Mouse (Mus musculus): ENCODE measurements around the gene Cpne5.

The Cpne5 gene

DNA sequence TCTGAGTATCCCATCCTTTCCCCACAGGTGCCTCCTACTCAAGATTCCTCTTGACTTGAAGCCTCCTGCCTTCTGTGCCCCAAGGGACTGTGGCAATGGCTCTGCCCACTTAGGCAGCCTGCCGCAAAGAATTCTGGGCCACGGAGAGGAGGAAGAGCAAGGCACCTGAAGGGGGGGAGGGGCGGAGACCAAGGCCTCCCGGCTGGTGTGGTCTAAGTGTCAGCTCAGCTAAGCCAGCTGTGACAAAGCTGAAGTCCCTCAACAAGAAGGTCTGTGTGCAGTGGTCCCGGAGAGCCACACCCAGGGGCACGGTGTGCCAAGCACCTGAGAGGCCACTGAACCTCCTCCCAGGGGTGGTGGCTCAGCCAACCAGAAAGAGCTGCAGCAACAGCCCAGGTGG lies 70.6 kb downstream of the Cpne5 start:
- no peak for DNase-seq

DNA sequence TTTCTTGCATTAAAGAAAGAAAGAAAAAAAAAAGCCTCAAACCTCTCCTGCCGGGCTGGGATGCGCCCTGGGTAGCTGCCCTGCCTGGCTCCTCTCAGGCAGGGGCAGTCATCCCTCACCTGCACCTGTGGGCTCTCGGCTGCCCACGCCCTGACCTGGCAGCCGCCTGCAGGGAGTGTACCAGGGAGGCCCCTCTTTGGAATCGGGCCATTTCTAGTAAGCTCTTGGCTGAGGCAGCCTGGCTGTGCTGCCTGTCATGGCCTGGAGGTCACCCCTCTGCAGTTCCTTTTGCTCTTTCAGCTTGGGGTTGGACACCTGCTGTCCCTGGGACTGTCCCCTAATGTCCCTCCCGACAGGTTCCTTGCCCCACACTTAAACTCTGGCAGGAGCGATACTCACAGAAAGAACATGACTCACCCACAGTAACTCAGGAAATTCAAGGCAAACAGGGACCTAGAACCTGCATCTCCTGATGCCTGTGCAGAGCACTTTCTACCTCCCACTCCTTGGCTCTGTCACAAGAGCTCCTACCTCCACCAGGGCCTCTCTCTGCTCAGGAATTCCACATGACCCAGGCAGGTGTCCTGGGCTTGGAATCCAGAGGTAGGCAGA lies 71.9 kb downstream of the Cpne5 start:
- DNase-seq, result no peak

DNA sequence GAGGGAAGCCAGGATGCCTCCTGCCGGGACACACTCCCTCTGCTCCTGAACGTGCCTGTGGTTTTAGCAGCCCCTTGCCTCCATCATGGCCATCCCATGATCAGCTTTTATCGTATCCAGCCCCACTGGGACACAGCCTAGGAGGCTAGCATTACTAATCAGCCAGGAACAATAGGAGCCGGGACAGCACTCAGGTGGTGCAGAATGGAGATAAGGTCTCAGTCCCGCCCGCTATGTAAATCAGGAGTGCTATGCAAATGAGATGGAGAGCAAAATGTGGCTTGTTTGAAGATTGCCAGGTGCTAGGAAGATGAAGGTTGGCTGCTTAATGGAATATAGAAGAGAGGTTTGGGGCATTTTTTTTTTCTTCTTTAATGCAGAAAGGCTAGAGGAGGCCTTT lies 72.5 kb downstream of the Cpne5 start:
- no peak for DNase-seq

DNA sequence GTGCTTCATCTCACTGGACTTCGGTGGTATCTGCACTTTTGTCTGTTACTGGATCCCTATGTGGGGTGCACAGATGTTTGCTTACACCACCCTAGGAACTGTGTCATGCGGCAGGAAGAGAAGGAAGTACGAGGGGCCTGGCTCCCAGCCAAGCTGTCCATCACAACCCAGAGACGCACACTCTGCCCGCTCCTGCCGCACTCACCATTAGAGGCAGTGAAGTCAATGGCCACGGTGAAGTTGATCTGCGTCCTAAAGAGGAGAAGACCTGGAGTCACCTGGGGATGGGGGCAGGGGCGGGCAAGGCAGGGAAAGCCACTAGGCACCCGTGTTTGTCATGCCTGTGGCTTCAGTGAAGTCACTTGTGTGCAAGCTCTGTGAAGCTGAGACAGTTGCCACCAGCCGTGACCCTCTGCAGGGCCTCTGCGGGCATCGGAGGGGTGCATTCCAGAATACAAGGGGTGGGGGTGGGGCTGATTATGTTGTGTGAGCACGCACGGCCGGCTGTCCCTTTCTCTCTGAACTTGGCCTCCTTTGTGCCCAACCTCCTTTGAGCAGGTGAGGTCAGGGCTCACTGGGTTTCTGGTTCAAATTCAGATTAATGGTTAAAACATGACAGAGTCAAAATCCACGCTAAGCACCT lies 73.4 kb downstream of the Cpne5 start:
- DNase-seq, result peak; percentile 38

DNA sequence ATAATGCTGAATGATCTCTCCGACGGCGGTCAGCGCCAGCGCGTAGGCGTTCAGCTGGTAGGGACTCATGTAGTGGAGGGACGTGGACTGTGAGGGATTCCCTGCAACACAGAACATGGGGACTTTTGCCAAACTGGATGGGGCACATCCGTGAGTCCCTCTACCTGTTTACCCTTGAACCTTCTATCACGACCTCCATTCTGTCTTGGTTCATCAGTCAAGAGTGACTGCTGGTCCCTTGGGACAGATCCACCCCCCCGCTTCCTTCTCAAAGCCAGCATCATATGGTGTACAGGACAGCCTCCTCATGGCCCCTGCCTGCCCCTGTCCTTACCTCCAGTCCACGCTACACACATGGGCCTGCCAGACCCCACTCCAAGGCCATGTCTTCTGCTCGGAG lies 75.6 kb downstream of the Cpne5 start:
- DNase-seq, result no peak

DNA sequence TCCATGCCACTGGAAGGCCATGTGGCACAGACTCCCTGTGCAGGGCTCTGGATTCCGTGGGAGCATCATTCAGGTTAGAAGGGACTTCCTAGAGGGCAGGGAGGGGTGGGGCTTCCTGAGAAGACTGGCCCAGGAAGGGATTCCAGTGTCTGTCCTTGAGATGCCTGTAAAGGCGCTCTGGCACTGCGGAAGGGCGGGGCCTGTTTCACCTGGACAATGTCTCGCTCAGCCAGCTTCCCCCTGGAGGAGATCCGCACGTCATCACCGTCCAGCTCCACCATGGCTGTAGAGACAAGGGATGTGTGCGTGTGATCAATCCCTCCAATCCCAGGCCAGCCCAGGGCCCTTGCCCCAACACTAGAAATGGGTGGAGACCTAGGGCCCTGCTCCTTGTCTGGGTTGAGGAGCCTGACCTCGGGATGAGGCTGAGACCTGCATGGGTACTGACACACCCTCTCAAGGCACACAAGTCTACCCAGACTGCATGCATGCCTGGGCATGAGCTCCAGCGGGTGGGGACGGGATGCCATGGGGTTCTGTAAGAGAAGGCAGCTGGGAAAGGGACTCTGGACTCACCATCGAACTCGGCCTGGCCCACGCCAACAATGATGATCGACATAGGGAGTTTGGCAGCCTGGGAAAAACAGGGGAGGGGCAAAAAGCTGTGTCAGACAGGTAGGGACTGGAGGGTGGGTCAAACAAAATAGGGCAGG lies 78.1 kb downstream of the Cpne5 start:
- DNase-seq, result no peak

DNA sequence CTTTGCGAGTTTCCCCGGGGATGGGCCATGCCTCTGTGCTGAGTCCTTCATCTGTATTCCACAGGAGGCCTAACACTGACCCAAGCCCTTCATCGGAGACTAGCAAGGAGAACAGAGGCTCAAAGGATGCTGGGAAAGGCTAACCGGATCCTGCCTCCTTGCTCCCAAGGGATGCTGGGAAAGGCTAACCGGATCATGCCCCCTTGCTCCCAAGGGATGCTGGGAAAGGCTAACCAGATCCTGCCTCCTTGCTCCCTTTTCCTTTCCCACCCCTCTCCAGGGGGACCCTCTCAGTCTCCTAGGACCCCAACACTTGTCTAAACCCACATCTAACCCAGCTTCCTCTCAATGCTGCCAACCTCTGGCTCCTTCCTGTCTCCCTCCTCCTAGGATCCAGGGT lies 78.6 kb downstream of the Cpne5 start:
- no peak for DNase-seq

DNA sequence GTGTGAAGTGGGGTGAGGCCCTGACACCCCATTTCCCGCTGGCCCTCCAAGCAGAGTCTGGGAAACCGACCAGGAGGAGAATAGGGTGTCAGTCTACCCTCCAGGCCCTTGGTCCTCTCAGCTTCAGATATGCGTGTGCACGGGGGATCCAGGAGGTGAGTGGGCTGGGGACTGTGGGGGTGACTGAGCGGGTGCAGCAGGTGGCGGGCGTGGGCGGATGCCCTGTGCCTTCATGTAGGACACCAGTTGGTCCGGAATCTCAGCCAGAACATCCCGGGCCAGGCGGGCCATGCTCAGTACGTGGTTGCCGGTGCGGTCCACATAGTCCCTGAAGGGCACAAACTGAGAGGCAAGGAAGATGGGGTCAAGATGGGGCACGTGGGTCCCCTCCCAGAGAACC lies 79.1 kb downstream of the Cpne5 start:
- DNase-seq, result peak; percentile 54

DNA sequence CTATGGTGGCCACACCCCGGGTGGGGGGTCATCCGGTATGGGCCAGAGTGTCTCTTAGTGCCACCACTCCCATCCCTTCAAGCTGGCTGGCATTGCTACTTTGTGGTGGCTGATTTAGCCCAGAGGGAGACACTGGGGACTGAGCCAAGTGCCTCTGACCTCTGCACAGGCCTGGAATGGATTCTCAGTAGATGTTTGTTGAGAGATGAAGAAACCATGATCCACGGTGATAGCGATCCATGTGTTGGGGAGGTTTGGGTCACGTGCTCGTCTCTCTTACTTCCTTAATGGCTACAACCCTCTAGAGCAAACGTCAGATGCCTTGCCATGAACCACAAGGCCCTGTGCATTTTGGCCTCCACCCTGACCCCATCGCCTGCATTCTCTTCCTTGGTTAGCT lies 81.1 kb downstream of the Cpne5 start:
- no peak for DNase-seq

DNA sequence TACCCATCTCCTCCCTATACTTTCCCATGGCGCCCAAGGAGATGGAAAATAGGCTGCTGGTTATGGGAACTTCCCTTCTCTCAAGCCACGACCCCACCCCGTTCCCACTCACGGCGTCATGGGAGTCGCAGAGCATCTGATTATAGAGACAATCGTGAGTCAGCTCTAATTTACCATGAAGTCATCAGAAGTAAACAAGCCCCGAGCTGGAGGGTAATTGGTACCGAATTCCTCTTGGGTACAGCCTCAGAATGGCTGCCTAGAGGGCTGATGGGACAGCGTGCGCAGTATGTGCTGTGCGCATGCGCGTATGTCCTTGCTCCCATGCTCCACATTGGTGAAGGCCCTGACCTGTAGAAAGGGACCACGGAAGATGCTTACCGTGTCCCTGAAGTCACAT lies 81.6 kb downstream of the Cpne5 start:
- DNase-seq, result no peak

DNA sequence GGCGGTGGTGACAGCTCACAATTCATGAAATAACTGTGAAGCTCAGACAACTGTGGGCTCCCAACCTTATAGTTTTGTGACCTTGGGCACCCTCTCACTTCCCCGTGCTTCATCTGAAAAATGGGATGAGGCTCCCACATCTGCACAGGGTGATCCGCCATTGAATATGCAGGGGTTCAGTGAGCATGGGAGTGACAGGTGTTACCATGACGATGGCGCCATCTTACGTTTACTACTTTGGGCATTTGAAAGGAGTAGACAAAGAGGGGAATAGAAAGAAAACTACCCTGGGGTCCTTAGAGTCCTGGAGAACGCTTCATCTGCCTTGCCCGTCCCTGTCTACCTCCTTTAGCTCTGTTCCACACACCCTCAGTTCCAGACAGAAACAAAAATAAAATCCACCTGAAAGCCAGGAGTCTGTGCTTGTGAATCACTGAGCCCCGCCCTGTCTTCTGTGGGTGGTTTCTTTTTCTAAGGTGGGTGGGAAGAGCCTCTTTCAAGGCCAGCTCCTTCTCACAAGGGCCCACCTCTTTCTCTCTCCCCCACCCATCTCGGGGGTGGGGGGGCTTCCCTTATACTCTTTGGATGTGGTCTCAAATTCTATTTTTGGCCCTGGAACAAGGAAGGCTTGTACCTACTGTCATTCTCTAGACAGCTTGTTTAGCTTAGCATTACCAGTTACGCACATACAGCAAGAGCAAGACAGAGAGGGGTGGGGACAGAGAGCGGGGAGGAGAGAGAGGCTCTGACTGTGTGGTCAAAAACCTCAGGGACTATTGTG lies 82.4 kb downstream of the Cpne5 start:
- no peak for DNase-seq

DNA sequence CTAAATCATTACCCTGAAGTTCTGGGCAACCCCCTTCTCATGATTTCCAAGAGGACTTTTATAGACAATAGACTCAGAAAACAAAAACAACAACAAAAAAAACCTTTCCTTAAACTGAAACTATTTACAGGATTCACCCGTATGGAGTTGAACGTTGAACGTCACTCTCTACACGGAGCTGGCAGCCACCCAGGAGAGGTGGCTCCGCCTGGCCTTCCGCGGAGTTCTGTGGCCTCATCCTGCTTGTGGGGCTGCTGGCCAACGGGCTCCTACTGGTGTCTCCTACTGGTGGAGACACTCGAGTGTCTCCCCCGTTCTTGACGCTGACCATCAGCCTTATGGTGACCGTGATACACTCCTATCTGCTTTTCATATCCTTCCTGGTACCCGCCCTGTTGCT lies 83.7 kb downstream of the Cpne5 start:
- DNase-seq, result no peak

DNA sequence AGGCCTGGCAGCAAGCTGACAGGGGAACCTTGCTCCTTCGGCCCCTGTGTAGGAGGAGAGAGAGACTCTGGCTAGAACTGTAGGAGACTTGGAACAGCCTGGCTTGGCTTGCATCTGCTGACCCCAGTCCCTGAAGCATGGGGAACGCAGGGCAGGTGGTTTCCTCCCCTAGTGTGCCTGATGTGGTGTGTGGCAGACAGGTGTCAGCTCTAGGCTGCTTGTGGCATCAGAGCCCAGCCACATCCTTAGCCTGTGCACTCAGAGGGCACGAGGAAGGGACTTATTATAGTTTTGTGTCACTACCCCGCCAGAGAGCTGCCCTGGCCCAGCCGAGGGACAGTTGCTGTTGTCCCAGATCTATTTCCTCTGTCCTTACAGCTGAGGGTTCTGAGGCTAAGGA lies 85.4 kb downstream of the Cpne5 start:
- DNase-seq, result no peak

DNA sequence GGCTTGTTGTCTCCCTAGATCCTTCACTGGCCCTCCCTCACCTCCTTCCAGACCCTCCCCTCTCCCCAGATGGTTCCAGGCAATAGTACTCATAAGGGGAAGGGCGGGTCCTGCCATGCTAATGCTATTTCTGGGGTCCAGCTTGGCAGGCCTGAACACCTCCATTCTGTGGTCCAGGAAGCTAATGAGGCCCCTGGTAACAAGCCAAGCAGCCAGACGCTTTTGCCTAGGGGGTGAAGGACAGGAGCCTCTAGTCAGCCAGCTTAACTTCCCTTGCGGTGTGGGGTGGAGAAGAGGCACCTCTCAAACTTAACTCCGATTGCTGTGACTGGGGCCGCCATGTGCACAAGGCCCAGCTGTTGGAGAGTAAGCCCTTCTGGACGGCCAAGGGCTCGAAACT lies 88.2 kb downstream of the Cpne5 start:
- DNase-seq, result no peak

DNA sequence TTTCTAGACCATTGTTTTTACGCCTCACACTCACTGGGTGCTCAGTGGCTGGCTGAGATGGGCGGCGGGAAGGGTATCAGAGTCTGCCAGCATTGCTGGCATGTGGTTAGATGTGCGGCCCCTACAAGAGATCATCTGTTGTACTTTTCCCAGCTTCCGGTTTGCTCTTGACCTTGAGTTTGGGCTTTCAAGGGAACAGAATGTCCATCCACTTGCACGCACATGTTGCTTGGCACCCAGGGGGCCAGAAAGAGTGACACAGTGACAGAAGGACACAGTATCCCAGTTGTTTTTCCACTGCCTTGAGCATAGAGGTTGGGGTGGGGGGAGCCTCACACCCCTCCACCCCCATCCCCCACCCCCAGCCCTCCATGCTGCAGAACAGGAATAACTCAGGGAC lies 90.2 kb downstream of the Cpne5 start:
- DNase-seq, result no peak

DNA sequence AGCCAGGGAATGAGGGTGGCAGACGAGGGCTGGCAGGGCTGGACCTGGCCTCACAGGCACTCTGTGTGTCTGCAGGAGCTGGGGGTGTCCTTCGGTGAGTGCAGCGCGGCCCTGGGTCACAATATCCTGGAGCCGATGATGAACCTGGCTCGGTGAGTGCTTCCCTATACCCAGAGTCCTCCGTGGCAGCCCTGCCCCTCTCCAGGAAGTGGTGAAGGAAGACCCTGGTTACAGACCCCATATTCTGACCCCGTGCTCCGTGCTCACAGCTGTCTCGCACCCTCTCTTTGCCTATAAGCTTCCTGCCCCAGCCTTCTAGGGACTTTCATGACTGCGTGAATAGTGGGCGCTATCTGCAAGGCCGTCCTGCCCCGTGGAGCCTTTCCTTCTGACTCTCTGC lies 90.7 kb downstream of the Cpne5 start:
- DNase-seq, result no peak

DNA sequence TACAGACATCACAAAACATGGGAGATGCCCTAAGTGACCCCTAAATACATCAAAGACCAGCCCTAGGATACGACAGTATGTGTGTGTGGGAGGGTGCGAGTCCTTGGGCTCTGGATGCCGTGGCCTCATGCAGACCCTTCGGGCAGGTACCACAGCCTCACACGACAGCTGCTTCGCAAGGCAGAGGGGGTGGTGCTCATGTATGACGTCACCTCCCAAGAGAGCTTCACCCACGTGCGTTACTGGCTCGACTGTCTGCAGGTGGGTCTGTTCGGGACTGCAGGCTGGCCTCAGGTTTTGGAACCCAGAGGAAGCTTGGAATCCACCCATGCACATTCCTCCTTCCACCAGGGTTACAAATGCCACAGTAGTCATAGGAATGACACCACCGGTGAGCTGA lies 92.9 kb downstream of the Cpne5 start:
- no peak for DNase-seq

DNA sequence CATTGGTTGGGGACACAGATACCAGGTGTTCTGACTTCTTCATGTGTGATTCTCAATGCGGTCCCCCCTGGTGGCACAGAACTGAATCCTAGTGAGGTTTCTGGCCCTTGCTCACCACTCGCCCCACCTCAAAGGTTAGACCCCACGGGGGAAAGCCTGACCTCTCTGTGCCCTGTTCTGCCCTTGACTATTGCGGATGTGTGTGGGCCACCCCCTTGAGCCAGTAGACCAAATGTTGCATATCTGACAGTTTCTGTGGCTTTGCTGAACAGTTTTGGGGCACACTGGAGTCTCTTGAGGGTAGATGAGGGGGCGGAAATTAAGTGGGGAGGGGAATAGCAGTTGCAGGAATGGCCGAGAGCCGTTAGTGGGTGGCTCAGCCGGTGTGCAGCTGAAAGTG lies 94.7 kb downstream of the Cpne5 start:
- DNase-seq, result no peak

DNA sequence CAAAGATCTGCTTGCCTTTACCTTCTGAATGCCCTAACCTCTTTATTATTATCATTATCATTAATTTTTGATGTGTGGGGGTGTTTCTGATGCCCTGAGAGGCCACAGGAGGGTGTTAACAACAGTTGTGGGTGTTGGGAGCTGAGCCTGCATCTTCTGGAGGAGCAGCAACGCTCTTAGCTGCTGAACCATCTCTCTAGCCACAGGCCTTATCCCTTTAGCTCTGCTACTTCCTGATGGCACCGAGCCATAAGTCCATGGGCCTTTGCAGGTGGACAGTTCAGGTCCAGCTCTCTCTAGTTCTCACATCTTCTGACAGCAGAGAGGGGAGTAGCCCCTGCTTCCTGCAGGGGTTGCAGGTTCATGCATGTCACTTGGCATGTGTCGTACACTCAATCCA lies 96.4 kb downstream of the Cpne5 start:
- DNase-seq, result no peak

DNA sequence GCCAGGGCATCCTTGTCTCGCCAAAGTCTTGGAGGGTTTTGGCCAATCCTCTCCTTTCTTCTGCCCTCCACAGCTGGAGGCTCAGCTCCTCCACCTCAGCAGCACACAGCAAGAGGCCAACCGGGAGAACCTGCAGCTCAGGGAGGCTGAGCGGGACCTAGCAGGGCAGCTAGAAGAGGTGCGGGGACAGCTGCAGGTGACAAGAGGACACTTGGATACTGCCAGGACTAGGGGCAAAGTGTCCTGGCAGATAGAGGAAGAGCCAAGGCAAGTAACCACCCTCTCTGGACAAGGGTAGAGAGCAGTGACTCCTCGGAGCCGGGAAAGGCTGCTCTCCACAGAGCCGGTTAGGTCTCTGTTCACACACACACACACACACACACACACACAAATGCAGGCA lies 100.1 kb downstream of the Cpne5 start:
- no peak for DNase-seq

DNA sequence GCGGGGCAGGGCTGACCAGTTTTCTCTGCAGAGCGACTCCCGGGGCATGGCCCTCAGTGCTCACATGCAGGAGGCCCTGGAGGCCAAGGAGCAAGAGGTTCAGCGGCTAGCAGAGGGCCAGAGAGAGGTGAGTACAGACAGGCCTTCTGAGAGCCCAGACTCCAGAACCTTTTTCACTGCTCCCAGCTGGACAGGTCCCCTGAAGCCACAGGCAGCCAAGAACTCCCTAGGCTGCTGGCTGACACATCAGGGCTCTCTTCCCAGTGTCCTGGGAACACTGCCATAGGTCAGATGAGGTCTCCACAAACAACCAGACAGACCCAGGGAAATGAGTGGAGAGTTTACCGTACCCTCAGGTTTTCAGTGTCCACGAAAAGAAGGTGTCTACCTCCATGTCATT lies 101.7 kb downstream of the Cpne5 start:
- peak; percentile 27 for DNase-seq

DNA sequence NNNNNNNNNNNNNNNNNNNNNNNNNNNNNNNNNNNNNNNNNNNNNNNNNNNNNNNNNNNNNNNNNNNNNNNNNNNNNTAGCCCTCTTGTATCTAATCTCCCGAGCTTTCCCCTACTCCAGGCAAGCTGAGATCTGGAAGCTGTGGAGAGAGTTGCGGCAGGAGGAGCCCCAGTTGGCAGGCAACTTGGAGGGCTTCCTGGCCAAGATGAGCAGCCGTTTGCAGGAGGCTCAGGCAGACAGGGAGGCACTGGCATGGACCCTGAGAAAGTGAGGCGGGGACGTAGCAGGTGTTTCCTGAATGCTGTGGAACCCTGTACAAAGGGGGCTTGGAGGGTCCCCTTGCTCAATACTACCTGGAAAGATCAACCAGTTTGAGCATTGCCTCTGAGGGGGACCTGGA lies 102.9 kb downstream of the Cpne5 start:
- no peak for DNase-seq

DNA sequence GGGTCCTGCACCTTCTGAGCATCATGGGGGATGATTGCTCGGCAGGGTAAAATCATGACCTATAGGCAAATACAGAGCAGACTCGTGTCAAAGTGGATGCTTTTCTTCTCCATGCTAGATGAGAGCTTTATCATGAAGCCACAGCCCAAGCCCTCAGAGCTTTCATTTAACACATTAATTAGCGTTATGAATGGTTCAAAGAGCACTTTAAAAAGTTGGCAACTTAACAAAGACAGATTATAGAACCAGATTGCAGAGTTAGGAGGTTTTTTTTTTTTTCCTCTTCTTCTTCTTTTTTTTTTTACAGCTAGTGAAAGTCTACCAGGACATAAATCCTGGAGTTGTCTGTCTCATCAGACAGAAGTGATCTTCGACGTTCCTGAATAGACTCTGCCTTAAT lies 108.6 kb downstream of the Cpne5 start:
- no peak for DNase-seq

DNA sequence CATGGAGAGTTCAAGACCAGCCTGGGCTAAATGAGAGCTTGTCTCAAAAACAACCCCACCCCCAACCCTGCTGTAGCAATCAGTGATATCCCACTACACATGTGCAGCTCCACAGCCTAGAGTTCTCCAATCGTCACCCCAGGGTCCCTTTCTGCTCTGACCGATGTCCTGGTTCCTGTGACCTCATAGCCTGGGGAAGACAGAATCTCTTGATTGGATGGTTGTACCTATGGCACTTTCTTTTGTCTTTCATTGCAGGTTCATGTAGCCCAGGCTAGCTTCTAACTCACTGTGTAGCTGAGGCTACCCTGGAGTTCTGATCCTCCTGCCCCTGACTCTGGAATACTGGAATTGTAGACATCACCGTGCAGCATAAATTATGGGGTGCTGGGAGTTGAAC lies 111.4 kb downstream of the Cpne5 start:
- DNase-seq, result no peak

Measured in layer of hippocampus, adult 9-11 months (tissue).